Mouse (Mus musculus) gastrocnemius, adult 18-20 months (tissue): ENCODE results near the gene A930018P22Rik. TPM values are rescaled to one million over a fixed set of nuclear protein-coding genes. Genes with fewer than 3 reads are reported as not detected.
"Not testable (repeated sequence)": the region's sequence is repeated elsewhere in the genome, so short reads cannot be mapped to it uniquely, and the experiment has no call there.

Experiments
- DNase-seq: peaks from one replicate; pipeline ENCODE4 v3.0.0; 2021; ENCODE audit warnings: low spot score
- total RNA-seq, 2 experiments: library from RNA; stranded (reverse); gene quantifications; 2 replicates each; pipeline ENCODE4 v1.2.3; 2021

A930018P22Rik gene
- total RNA-seq, 2 experiments from 2014 or later = 0.48 to 0.66 TPM

GRCm38 (mm10) chr2:104117173-104117572 lies 5.4 kb upstream of the A930018P22Rik start:
- DNase-seq = not testable (repeated sequence)

GRCm38 (mm10) chr2:104119097-104119496 lies 3.5 kb upstream of the A930018P22Rik start:
- DNase-seq = no peak

- DNase-seq = peak; percentile 34
Measured at GRCm38 (mm10) chr2:104120312-104120711, 2.3 kb upstream of the A930018P22Rik start.

GRCm38 (mm10) chr2:104121681-104122504 lies 676 bp upstream of the A930018P22Rik start:
- peak; percentile 28 for DNase-seq

- no peak for DNase-seq
Measured at GRCm38 (mm10) chr2:104123540-104123939, 971 bp downstream of the A930018P22Rik start.

GRCm38 (mm10) chr2:104124071-104124470 lies 1.5 kb downstream of the A930018P22Rik start:
- no peak for DNase-seq

- peak; percentile 52 for DNase-seq
Measured at GRCm38 (mm10) chr2:104128803-104129531, 6.4 kb downstream of the A930018P22Rik start.

- no peak for DNase-seq
Measured at GRCm38 (mm10) chr2:104130165-104130564, 7.6 kb downstream of the A930018P22Rik start.

- no peak for DNase-seq
Measured at GRCm38 (mm10) chr2:104130969-104131368, 8.4 kb downstream of the A930018P22Rik start.

- no peak for DNase-seq
Measured at GRCm38 (mm10) chr2:104132266-104132859, 9.8 kb downstream of the A930018P22Rik start.

GRCm38 (mm10) chr2:104133042-104133810 lies 10.7 kb downstream of the A930018P22Rik start:
- no peak for DNase-seq

- peak; percentile 78 for DNase-seq
Measured at GRCm38 (mm10) chr2:104134150-104135056, 11.8 kb downstream of the A930018P22Rik start.

GRCm38 (mm10) chr2:104135920-104136319 lies 13.4 kb downstream of the A930018P22Rik start:
- no peak for DNase-seq

- no peak for DNase-seq
Measured at GRCm38 (mm10) chr2:104142140-104142539, 19.6 kb downstream of the A930018P22Rik start.

- no peak for DNase-seq
Measured at GRCm38 (mm10) chr2:104144004-104144403, 21.4 kb downstream of the A930018P22Rik start.

- DNase-seq = no peak
Measured at GRCm38 (mm10) chr2:104145983-104146382, 23.4 kb downstream of the A930018P22Rik start.

GRCm38 (mm10) chr2:104147910-104148561 lies 25.5 kb downstream of the A930018P22Rik start:
- peak; percentile 61 for DNase-seq

GRCm38 (mm10) chr2:104150608-104151397 lies 28.2 kb downstream of the A930018P22Rik start:
- DNase-seq = peak; percentile 68

- no peak for DNase-seq
Measured at GRCm38 (mm10) chr2:104153345-104153744, 30.8 kb downstream of the A930018P22Rik start.
